Mouse (Mus musculus): ENCODE measurements around the gene Adamts12. TPM values are rescaled to one million over a fixed set of nuclear protein-coding genes. Genes with fewer than 3 reads are reported as not detected.

The Adamts12 gene
- total and polyA plus RNA-seq, 3 experiments: 0.03 to 0.12 (median 0.04) TPM

DNA sequence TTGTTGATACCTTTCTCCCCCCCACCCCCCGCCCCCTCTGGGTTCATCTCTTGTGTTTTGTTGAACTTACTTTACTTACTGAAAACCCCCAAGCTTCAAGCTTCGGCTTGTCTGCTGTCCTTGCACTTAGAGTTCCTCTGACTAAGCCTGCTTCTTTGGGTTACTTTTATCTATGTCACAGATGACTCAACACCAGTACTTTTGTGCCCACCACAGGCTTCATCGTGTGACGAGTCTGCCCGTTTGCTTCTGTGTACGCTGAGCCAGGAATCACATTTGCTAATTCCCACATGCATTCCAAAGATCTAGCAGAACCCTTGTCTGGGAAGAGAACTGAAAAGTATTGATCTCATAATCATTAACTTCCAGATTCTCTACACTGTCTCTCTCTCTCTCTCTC, 94.8 kb downstream of the Adamts12 start:
- Histone ChIP-seq H3K79me2 (replicated peaks; ENCODE audit: control insufficient read depth, extremely low read depth, insufficient read depth, poor library complexity, severe bottlenecking) (no peaks in the 10 kb centered on the region), H3K4me3 (replicated peaks in 1 of 3; ENCODE audit: low read depth in 2 of 3, low read length in 2 of 3, poor library complexity in 1 of 3) (no peak overlapping the region), H3K4me1 (ENCODE audit: control insufficient read depth in 1 of 2, insufficient read depth in 2 of 2) (no peaks in the 10 kb centered on the region), H3K27me3 (replicated peaks) (no peaks in the 10 kb centered on the region), H3K27ac (ENCODE audit: insufficient read depth, low read depth) (no peak overlapping the region), H3K36me3 (replicated peaks in 1 of 2; ENCODE audit: control insufficient read depth in 1 of 2, insufficient read depth in 1 of 2, low read length in 1 of 2) (no peaks in the 10 kb centered on the region), H3K9ac (ENCODE audit: insufficient read depth, low read depth) (no peak overlapping the region), H3K4me2 (ENCODE audit: insufficient read depth, low read depth, poor library complexity, severe bottlenecking) (no peak overlapping the region), H3K9me3 (replicated peaks; ENCODE audit: low read length) (no peaks in the 10 kb centered on the region)
- TF ChIP-seq ZNF384 (IDR thresholded peaks at IDR 0.05; ENCODE audit: low read depth, low read length): no peak
- no peak for TF ChIP-seq TCF12 (IDR thresholded peaks at IDR 0.05; ENCODE audit: low read depth, low read length)
- no peak for TF ChIP-seq KAT2A (IDR thresholded peaks at IDR 0.05; ENCODE audit: insufficient replicate concordance, low read length)
- 0 out of 2 replicates have a peak, but pooled peaks have one; percentile 20 for TF ChIP-seq IRF4 (IDR thresholded peaks at IDR 0.05; ENCODE audit: low read depth, low read length)
- TF ChIP-seq USF2 (conservative IDR thresholded peaks at IDR 0.05; ENCODE audit: low read depth, low read length): no peak
- DNase-seq (ENCODE audit: extremely low read depth): no peak
- dilution Hi-C loops (cut with MboI; ENCODE audit: extremely low pct_ligation_motif_present, extremely low pct_unique_long_range_greater_than_20kb, low sequenced_read_pairs) (no loop called here), in situ Hi-C loops (cut with MboI; ENCODE audit: low pct_ligation_motif_present, low pct_unique_long_range_greater_than_20kb, low sequenced_read_pairs) (loop anchor here (5.0 kb wide), 1 partner anchor 83 kb away; no protein-coding TSS in a partner anchor)

DNA sequence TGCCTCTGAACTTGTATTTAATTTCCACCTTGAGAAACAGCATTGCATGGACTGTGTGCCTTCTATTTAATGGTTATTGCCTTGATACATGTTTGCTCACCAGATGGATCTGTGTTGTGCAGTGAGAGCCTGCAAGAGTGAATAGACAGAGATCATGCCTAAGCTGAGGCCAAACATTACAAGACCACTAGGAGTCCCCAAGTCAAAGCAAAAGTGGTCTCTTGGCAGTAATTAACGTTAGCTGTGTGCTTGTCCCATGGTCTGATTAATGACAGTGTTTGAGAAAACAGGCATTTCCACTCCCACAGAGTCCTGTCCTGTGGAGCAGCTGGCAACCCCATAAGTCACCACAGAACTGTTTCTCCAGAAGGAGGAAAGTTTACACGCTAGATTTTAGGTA, 96.2 kb downstream of the Adamts12 start:
- no peaks in the 10 kb centered on the region for H3K27me3 ChIP-seq (replicated peaks)
- no peak overlapping the region for H3K27ac ChIP-seq (ENCODE audit: insufficient read depth, low read depth)
- H3K4me1 ChIP-seq (ENCODE audit: control insufficient read depth in 1 of 2, insufficient read depth in 2 of 2): no peaks in the 10 kb centered on the region
- no peak overlapping the region for H3K9ac ChIP-seq (ENCODE audit: insufficient read depth, low read depth)
- TF ChIP-seq TCF12 (IDR thresholded peaks at IDR 0.05; ENCODE audit: low read depth, low read length) (no peak), CTCF (conservative IDR thresholded peaks at IDR 0.05 in 1 of 2, IDR thresholded peaks at IDR 0.05 in 1 of 2; ENCODE audit: low read depth in 2 of 2, low read length in 2 of 2) (peak; percentile 16 to 61; a peak in 3 of 4 replicates), E2F4 (IDR thresholded peaks at IDR 0.05; ENCODE audit: insufficient replicate concordance, low read depth, low read length) (no peak), ZNF384 (IDR thresholded peaks at IDR 0.05; ENCODE audit: low read depth, low read length) (no peak), ZMIZ1 (IDR thresholded peaks at IDR 0.05; ENCODE audit: low read depth, low read length) (no peak), MAX (IDR thresholded peaks at IDR 0.05; ENCODE audit: low read length) (no peak), UBTF (IDR thresholded peaks at IDR 0.05; ENCODE audit: low read depth, low read length) (no peak), SMC3 (IDR thresholded peaks at IDR 0.05; ENCODE audit: low read depth, low read length) (peak; percentile 77), JUN (IDR thresholded peaks at IDR 0.05; ENCODE audit: insufficient read depth, low read depth, low read length) (no peak), MYC (IDR thresholded peaks at IDR 0.05; ENCODE audit: low read depth, low read length) (no peak), NELFE (IDR thresholded peaks at IDR 0.05; ENCODE audit: low read depth, low read length) (no peak), POLR2A (IDR thresholded peaks at IDR 0.05; ENCODE audit: low read depth, low read length) (no peak), MAFK (IDR thresholded peaks at IDR 0.05; ENCODE audit: insufficient replicate concordance, low read length) (no peak), RAD21 (IDR thresholded peaks at IDR 0.05; ENCODE audit: low read depth, low read length) (peak; percentile 76), ZC3H11A (IDR thresholded peaks at IDR 0.05; ENCODE audit: low read depth, low read length) (peak; percentile 21; the same call in 1 of the 2 replicates), USF1 (IDR thresholded peaks at IDR 0.05; ENCODE audit: low read depth, low read length) (no peak), MAZ (IDR thresholded peaks at IDR 0.05; ENCODE audit: low read depth, low read length) (no peak), EP300 (IDR thresholded peaks at IDR 0.05; ENCODE audit: low read length) (no peak), BHLHE40 (IDR thresholded peaks at IDR 0.05; ENCODE audit: low read depth, low read length) (no peak)
- H3K36me3 ChIP-seq (replicated peaks in 1 of 2; ENCODE audit: control insufficient read depth in 1 of 2, insufficient read depth in 1 of 2, low read length in 1 of 2): no peaks in the 10 kb centered on the region
- no peak overlapping the region for H3K4me3 ChIP-seq (replicated peaks in 1 of 3; ENCODE audit: low read depth in 2 of 3, low read length in 2 of 3, poor library complexity in 1 of 3)
- no peaks in the 10 kb centered on the region for H3K9me3 ChIP-seq (replicated peaks; ENCODE audit: low read length)
- in situ Hi-C loops (cut with MboI; ENCODE audit: low pct_ligation_motif_present, low pct_unique_long_range_greater_than_20kb, low sequenced_read_pairs) (loop anchor here (10.0 kb wide), 1 partner anchor 154 kb away; no protein-coding TSS in a partner anchor), dilution Hi-C loops (cut with MboI; ENCODE audit: extremely low pct_ligation_motif_present, extremely low pct_unique_long_range_greater_than_20kb, low sequenced_read_pairs) (no loop called here)
- DNase-seq (ENCODE audit: extremely low read depth): peak; percentile 35
- no peaks in the 10 kb centered on the region for H3K79me2 ChIP-seq (replicated peaks; ENCODE audit: control insufficient read depth, extremely low read depth, insufficient read depth, poor library complexity, severe bottlenecking)
- no peak overlapping the region for H3K4me2 ChIP-seq (ENCODE audit: insufficient read depth, low read depth, poor library complexity, severe bottlenecking)
